Mouse (Mus musculus) thymus, adult 2 months (tissue): ENCODE data around the gene P2rx7. TPM values are rescaled to one million over a fixed set of nuclear protein-coding genes. Genes with fewer than 3 reads are reported as not detected.

Experiments
- DNase-seq: peaks from one replicate; pipeline ENCODE4 v3.0.0; 2021
- H3K27ac ChIP-seq: fragments of 200-500 bp; 2 replicates; pipeline ENCODE4 v1.5.1; 2012; ENCODE audit warnings: low read length, control low read depth; ENCODE audit not compliant: control insufficient read depth, insufficient read depth
- H3K27me3 ChIP-seq: fragments of 200-500 bp; 2 replicates; pipeline ENCODE4 v1.6.1; 2012; ENCODE audit warnings: mild to moderate bottlenecking, low read length, moderate library complexity, mixed read lengths; ENCODE audit not compliant: control insufficient read depth, insufficient read depth
- H3K36me3 ChIP-seq: fragments of 200-500 bp; 2 replicates; pipeline ENCODE4 v1.6.1; 2012; ENCODE audit warnings: mild to moderate bottlenecking, low read length, moderate library complexity; ENCODE audit not compliant: control insufficient read depth, insufficient read depth
- H3K4me1 ChIP-seq: fragments of 200-500 bp; replicated peaks from 2 replicates; pipeline ENCODE4 v1.6.1; 2012; ENCODE audit warnings: low read length; ENCODE audit not compliant: control insufficient read depth, insufficient read depth
- H3K4me3 ChIP-seq: fragments of 200-500 bp; 2 replicates; pipeline ENCODE4 v1.5.1; 2012; ENCODE audit warnings: mild to moderate bottlenecking, low read length, control low read depth, moderate library complexity; ENCODE audit not compliant: control insufficient read depth, insufficient read depth
- CTCF ChIP-seq: fragments of 200-500 bp; IDR thresholded peaks from 2 replicates; pipeline ENCODE4 v1.5.1; 2012; ENCODE audit warnings: mild to moderate bottlenecking, control low read depth, low read length, moderate library complexity, borderline replicate concordance; ENCODE audit not compliant: control insufficient read depth, poor library complexity, insufficient read depth; ENCODE audit errors: extremely low read depth
- POLR2A ChIP-seq: fragments of 200-500 bp; IDR thresholded peaks from 2 replicates; pipeline ENCODE4 v1.6.1; 2012; ENCODE audit warnings: mild to moderate bottlenecking, low read length, control low read depth, moderate library complexity; ENCODE audit not compliant: control insufficient read depth, poor library complexity, insufficient read depth; ENCODE audit errors: extremely low read depth
- WGBS: fragments of 180-500 bp; shearing (Covaris S2); methylation state at CpG from one replicate; pipeline ENCODE4 v1.1.7; 2018; 5-methylcytosine and 5-hydroxymethylcytosine counted together
- polyA plus RNA-seq: library from polyadenylated mRNA; depleted of rRNA; stranded (reverse); fragments of >200 nt; gene quantifications from 2 replicates; pipeline ENCODE4 v1.2.3, GENCODE M21; 2012

Gene P2rx7
- polyA plus RNA-seq, 1 experiment: 18.5 TPM

DNA sequence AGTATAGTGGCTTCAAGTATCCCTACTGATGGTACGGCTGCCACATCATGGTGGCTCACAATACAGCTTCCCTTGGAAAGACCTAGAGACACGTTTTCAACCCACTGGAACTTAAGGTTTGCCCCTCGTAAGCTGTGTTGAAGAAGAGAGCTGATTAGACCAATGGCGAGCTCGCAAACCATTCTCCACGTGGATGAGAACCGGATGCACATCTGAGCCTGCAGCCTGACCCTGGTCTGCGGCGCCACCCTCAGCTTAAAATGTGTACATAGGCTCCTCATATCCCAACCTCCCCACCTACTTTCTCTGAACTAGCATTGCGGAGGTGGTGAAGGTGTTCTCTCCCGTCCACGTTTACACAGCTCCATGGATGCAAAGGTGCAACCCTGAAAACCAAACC is 37.6 kb downstream of the P2rx7 start:
- TF ChIP-seq CTCF (no peak), POLR2A (no peak)
- Histone ChIP-seq H3K4me3 (no peak overlapping the region), H3K27me3 (no peaks in the 10 kb centered on the region), H3K4me1 (no peaks in the 10 kb centered on the region; the same call in 1 of the 2 replicates), H3K36me3 (no peaks in the 10 kb centered on the region), H3K27ac (no peak overlapping the region)
- WGBS: 95% methylated on average over 12 of the region's 12 CpGs
- no peak for DNase-seq

DNA sequence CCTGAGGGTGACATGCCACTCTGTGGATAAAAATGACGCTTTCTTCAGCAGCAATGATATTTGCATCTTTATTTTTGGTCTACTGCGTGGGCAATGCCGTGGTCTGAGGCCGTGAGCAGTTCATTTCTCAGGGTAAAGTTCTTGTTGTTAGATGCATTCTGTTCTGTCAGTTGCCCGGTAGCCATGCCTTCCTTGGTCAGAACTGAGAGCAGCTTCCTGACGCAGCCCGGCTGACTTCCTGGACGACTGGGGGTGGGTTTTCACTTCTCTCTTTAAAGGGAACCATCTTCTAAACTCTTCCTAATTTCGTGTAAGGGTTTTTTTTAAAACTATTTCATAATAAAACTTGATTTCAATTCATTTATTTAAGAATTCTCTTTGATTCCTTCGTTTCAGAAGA is 40.2 kb downstream of the P2rx7 start:
- no peak for DNase-seq
- Histone ChIP-seq H3K4me1 (no peaks in the 10 kb centered on the region; the same call in 1 of the 2 replicates), H3K36me3 (no peaks in the 10 kb centered on the region), H3K27ac (no peak overlapping the region), H3K27me3 (no peaks in the 10 kb centered on the region), H3K4me3 (no peak overlapping the region)
- no peak for TF ChIP-seq POLR2A
- no peak for TF ChIP-seq CTCF
- 17% methylated on average over 10 of the region's 10 CpGs for WGBS

GRCm38 (mm10) chr5:122687391-122687790 is 43.7 kb downstream of the P2rx7 start:
- H3K4me3 ChIP-seq: no peak overlapping the region
- no peaks in the 10 kb centered on the region; the same call in 1 of the 2 replicates for H3K4me1 ChIP-seq
- H3K27ac ChIP-seq: no peak overlapping the region
- H3K27me3 ChIP-seq: no peaks in the 10 kb centered on the region
- DNase-seq: no peak
- whole genome bisulfite sequencing: 93% methylated on average over 4 of the region's 4 CpGs
- no peak for TF ChIP-seq POLR2A
- no peak for TF ChIP-seq CTCF
- no peaks in the 10 kb centered on the region for H3K36me3 ChIP-seq

DNA sequence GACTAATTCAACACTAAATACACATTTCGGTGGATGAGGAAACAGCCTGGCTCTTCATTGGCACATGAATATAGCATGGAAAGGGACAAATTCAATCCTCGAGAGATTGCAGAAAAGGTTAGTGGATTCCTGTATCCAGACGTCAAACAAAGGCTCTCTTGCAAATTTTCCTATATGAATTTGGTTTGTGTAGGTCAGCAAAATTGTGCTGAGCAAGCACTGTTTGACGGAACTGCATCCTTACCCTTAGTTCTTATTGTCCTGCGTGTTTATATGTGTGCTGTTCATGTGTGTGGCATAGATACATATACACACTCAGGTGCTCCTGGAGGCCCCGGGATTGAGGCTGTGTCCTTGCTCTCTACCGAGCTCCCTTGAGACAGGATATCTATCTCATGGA is 45.4 kb downstream of the P2rx7 start:
- Histone ChIP-seq H3K36me3 (no peaks in the 10 kb centered on the region), H3K4me1 (no peaks in the 10 kb centered on the region), H3K4me3 (no peak overlapping the region), H3K27me3 (no peaks in the 10 kb centered on the region), H3K27ac (no peak overlapping the region)
- TF ChIP-seq POLR2A: no peak
- no peak for TF ChIP-seq CTCF
- WGBS: 97% methylated on average over 7 of the region's 7 CpGs
- no peak for DNase-seq

GRCm38 (mm10) chr5:122690486-122690885 is 46.8 kb downstream of the P2rx7 start:
- WGBS: 85% methylated on average over 6 of the region's 6 CpGs
- no peaks in the 10 kb centered on the region for H3K4me1 ChIP-seq
- no peak for DNase-seq
- TF ChIP-seq CTCF: no peak
- no peak for TF ChIP-seq POLR2A
- no peaks in the 10 kb centered on the region for H3K27me3 ChIP-seq
- H3K4me3 ChIP-seq: no peak overlapping the region
- no peaks in the 10 kb centered on the region for H3K36me3 ChIP-seq
- no peak overlapping the region for H3K27ac ChIP-seq

GRCm38 (mm10) chr5:122693431-122694207 is 49.9 kb downstream of the P2rx7 start:
- Histone ChIP-seq H3K4me1 (peaks cover 11% of the 10 kb centered on the region), H3K4me3 (no peak overlapping the region), H3K27me3 (no peaks in the 10 kb centered on the region), H3K27ac (no peak overlapping the region), H3K36me3 (no peaks in the 10 kb centered on the region)
- 94% methylated on average over 13 of the region's 13 CpGs for WGBS
- DNase-seq: no peak
- TF ChIP-seq POLR2A: no peak
- TF ChIP-seq CTCF: no peak

DNA sequence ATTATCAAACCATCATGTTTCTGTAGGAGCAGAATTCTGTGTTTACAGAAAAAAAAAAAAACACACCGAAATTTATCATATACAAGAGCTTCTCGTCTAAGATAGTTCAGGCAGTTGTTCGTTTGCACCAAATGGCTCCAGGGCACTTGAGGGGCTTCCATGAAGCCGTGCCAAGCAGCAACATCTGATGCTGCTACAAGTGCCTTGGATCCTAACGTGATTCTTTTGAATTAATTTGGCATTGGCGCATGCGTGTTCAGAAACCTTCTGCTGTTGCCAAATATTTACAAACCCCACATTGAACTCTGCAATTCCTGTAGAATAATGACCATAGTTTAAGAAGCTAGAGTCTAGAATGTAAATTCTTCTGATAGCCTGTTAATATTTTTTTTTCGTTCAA is 51.8 kb downstream of the P2rx7 start:
- no peak for TF ChIP-seq POLR2A
- TF ChIP-seq CTCF: no peak
- no peak for DNase-seq
- Histone ChIP-seq H3K4me1 (peaks cover 19% of the 10 kb centered on the region), H3K36me3 (no peaks in the 10 kb centered on the region), H3K4me3 (no peak overlapping the region), H3K27me3 (no peaks in the 10 kb centered on the region), H3K27ac (no peak overlapping the region)
- WGBS: 95% methylated on average over 8 of the region's 8 CpGs
